9 mouse cellular contexts compared by ENCODE assay signal in genomic region chr11:32709563-32709962, GRCm38 (mm10).
A peak's percentile ranks its signal among the peaks of the same experiment; 100 is the strongest.
DNase-seq lines count a peak whose midpoint lies in the region; ATAC-seq and TF ChIP-seq lines count a peak whose summit lies in the region.
"Had no signal": no experiment of that assay in that cellular context is flagged by ENCODE, and none has a peak within 500 bp of the region (broad histone marks: within the 10 kb centered on the region; RNA-seq: fewer than 3 reads in every experiment).

No protein-coding gene starts in this region.

- peaks cover 52% of the 10 kb centered on the region for H3K4me1 ChIP-seq in E14TG2a.4 (replicated peaks; ENCODE audit: low read depth, low read length)

- no peak overlapping the region for H3K4me3 ChIP-seq in E14TG2a.4 (replicated peaks; ENCODE audit: low read length)
- H3K4me3 ChIP-seq: liver, embryonic 13.5 days had no signal

- no peaks in the 10 kb centered on the region for H3K9me3 ChIP-seq in E14TG2a.4 (ENCODE audit: low read length)
- H3K9me3 ChIP-seq: liver, embryonic 13.5 days had no signal

- H3K36me3 ChIP-seq in E14TG2a.4 (ENCODE audit: insufficient read depth, low read length) = peaks cover 38% of the 10 kb centered on the region

- peak; percentile 40 to 89 for DNase-seq in adrenal gland, adult (ENCODE audit: inconsistent age in 2 of 2, low spot score in 1 of 2)
- DNase-seq in adrenal gland, adult 18-20 months (ENCODE audit: low spot score in 2 of 2) = no peak
- peak; percentile 72 for DNase-seq in layer of hippocampus, adult 11-12 months (ENCODE audit: low spot score)
- no peak for DNase-seq in layer of hippocampus, postnatal 36 days
- peak; percentile 37 to 41 for DNase-seq in kidney, postnatal 4 days
- DNase-seq in retina, postnatal 7 days (ENCODE audit: low read depth, low spot score) = peak; percentile 54
- DNase-seq: liver, embryonic 13.5 days had no signal

- 0 out of 2 replicates have a peak, but pooled peaks have one; percentile 30 for ATAC-seq in common myeloid progenitor, adult 5-6 weeks (replicated peaks; ENCODE audit: low read depth, poor library complexity, severe bottlenecking)

- TF ChIP-seq CTCF in E14TG2a.4 (conservative IDR thresholded peaks at IDR 0.05; ENCODE audit: low read length) = peak; percentile 94

- H3K27me3 ChIP-seq in E14TG2a.4 (ENCODE audit: insufficient read depth, low read length) = no peaks in the 10 kb centered on the region
- H3K27me3 ChIP-seq: liver, embryonic 13.5 days had no signal

Comparison
In these comparisons a context has a peak if more than half of its experiments do, and no peak if none do; other contexts are left out.
1. DNase-seq: peak in adrenal gland, adult (2 of 2), layer of hippocampus, adult 11-12 months (single experiment), kidney, postnatal 4 days (2 of 2) and retina, postnatal 7 days (single experiment); none in adrenal gland, adult 18-20 months (0 of 2) and layer of hippocampus, postnatal 36 days (0 of 2).